Mouse (Mus musculus) left cerebral cortex, adult 6 months (tissue): ENCODE results near the gene Epn3. TPM values are rescaled to one million over a fixed set of nuclear protein-coding genes. Genes with fewer than 3 reads are reported as not detected.

ENCODE experiments used
- long read RNA-seq, 2 experiments: library from polyadenylated mRNA; unstranded; transcript quantifications; one replicate each; pipeline ENCODE4 v2.0.0; 2019 to 2020
- polyA plus RNA-seq: library from polyadenylated mRNA; unstranded; fragments of <200 nt; fragmentation: Nextera tagmentation; gene quantifications from 2 replicates; pipeline ENCODE4 v1.2.3, GENCODE M21; 2021

Gene Epn3
- 0.50 and 0.56 TPM in 2 replicates for polyA plus RNA-seq
- long read RNA-seq, experiment 1, partial matches to known transcripts = 0 of 3 reads
- long read RNA-seq, experiment 1, other reads (novel, unspliced or antisense) = 3 of 3 reads
- long read RNA-seq, experiment 2, partial matches to known transcripts = 0 of 2 reads
- long read RNA-seq, experiment 2, other reads (novel, unspliced or antisense) = 2 of 2 reads

GRCm38 (mm10) chr11:94499661-94500152 lies at the start of gene Epn3:
TSS of gene Epn3 (minus strand) at chr11:94499974.

GRCm38 (mm10) chr11:94548888-94549690 lies 49.3 kb upstream of the Epn3 start, which contains the start of gene Rsad1:
TSS of gene Rsad1 (minus strand) at chr11:94549255.

GRCm38 (mm10) chr11:94521219-94521843 lies 21.6 kb upstream of the Epn3 start, which contains the start of gene Mycbpap:
TSS of gene Mycbpap (minus strand) at chr11:94521742.

DNA sequence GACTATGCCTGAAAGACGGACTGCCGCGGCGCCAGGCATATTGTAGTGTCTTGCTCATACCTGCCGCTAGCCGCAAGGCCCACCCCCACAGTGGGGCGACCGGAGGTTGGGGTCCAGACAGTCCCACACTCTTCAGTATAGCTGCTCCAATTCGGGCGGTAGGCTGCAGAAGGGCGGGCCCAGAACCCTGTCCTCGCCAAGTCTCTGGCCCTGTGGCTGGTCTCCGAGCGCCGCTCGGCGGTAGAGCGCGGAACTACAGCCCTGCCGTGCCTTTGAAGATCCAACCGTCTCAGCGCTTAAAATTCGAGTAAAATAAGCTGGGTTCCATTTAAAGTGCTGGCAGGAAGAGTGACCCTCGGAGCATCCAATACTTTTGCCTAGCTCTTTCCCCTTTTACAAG lies 13.8 kb downstream of the Epn3 start, which contains the start of gene Spata20:
Gene Spata20, minus strand, starts transcription at position 179 of the 400 bp plus-strand sequence.

GRCm38 (mm10) chr11:94473707-94474543 lies 25.8 kb downstream of the Epn3 start, which contains the start of gene Cacna1g:
TSS of gene Cacna1g (minus strand) at chr11:94474198.

Other genes with a start within 250 kb of the Epn3 start
- gene Gm21885, start 218.1 kb downstream of the Epn3 start, polyA plus RNA-seq = not detected in 2 replicates
- 25.9 and 26.5 TPM in 2 replicates for gene Luc7l3, start 178.0 kb downstream of the Epn3 start, polyA plus RNA-seq
- gene Ankrd40, start 172.0 kb downstream of the Epn3 start, polyA plus RNA-seq = 26.0 and 30.8 TPM in 2 replicates
- 1.4 and 1.6 TPM in 2 replicates for gene Abcc3, start 107.0 kb downstream of the Epn3 start, polyA plus RNA-seq
- gene Cacna1g, start 25.8 kb downstream of the Epn3 start, polyA plus RNA-seq = 6.8 and 7.1 TPM in 2 replicates
- 0.16 and 0.25 TPM in 2 replicates for gene Spata20, start 13.8 kb downstream of the Epn3 start, polyA plus RNA-seq
- gene Mycbpap, start 21.8 kb upstream of the Epn3 start, polyA plus RNA-seq = 0.97 and 0.98 TPM in 2 replicates
- gene Rsad1, start 49.3 kb upstream of the Epn3 start, polyA plus RNA-seq = 4.5 and 5.5 TPM in 2 replicates
- not detected in 2 replicates for gene Chad, start 65.1 kb upstream of the Epn3 start, polyA plus RNA-seq
- 3.9 and 8.6 TPM in 2 replicates for gene Acsf2, start 101.9 kb upstream of the Epn3 start, polyA plus RNA-seq
- gene Lrrc59, start 129.8 kb upstream of the Epn3 start, polyA plus RNA-seq = 25.2 and 77.8 TPM in 2 replicates
- 139 and 181 TPM in 2 replicates for gene Mrpl27, start 153.8 kb upstream of the Epn3 start, polyA plus RNA-seq
- 0.11 and 0.16 TPM in 2 replicates for gene Eme1, start 154.0 kb upstream of the Epn3 start, polyA plus RNA-seq
- 9.1 and 12.1 TPM in 2 replicates for gene Xylt2, start 177.5 kb upstream of the Epn3 start, polyA plus RNA-seq
- not detected in 2 replicates for gene Gm11541, start 204.5 kb upstream of the Epn3 start, polyA plus RNA-seq
- gene Cdc34b, start 241.8 kb upstream of the Epn3 start, polyA plus RNA-seq = not detected in 2 replicates